Mouse (Mus musculus): ENCODE data around the gene Gpr155.

The Gpr155 gene

DNA sequence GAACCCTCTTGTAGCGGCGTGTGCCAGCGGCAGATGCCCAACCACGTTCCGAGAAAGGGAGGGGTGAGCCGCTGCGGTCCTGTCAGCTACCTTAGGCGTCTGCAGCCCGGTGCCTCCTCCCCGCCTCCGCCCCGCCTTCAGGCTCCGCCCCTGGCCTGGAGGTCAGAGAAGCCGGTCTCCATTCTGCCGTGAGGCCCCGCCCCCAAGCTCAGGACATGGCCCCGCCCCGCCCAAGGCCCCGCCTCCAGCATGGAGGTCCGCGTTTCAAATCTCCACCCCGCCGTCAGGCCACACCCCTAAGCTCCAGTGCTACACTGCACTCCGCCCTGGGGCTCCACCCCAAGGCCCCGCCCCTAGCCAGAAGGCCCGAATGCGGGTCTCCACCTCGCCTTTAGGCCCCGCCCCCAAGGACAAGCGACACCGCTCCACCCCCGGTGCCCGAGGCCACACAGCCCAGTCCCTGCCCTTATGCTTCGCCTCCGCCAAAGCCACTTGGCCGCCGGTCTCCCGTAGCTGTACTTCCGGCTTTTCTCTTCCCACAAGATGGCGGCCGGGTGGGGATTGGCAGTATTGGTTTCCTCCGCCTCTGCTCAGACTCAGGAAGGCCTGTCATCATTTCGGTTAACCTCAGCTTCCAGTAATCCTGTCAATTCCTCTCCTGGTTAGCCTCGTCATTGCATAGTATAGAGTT, at the start of gene Gpr155:
Gene Gpr155 (minus strand): TSS at position 217 of the 691 bp plus-strand sequence.
- DNase-seq (ENCODE audit: low spot score) = peak; percentile 97

DNA sequence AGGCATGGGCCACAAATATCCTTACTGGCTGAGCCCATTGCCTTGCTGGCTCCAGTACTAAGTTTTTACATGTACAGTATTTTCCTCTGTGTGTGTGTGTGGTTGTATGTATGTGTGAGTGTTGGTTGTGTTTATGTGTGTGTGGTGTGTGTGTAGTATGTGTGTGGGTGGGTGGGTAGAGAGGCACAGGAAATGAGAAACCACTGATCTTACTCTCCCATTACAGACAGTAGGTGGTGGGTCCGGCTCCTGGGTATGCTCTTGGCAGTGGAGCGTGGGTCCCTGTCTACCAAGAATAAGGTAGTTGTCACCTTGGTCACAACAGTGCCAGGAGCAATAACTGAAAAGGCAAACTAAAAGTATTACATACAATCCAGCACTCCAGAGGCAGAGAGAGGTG, 49.5 kb upstream of the Gpr155 start:
- no peak for DNase-seq (ENCODE audit: low spot score)

- DNase-seq (ENCODE audit: low spot score) = no peak
Measured at GRCm38 (mm10) chr2:73431959-73432396, 45.6 kb upstream of the Gpr155 start.

DNA sequence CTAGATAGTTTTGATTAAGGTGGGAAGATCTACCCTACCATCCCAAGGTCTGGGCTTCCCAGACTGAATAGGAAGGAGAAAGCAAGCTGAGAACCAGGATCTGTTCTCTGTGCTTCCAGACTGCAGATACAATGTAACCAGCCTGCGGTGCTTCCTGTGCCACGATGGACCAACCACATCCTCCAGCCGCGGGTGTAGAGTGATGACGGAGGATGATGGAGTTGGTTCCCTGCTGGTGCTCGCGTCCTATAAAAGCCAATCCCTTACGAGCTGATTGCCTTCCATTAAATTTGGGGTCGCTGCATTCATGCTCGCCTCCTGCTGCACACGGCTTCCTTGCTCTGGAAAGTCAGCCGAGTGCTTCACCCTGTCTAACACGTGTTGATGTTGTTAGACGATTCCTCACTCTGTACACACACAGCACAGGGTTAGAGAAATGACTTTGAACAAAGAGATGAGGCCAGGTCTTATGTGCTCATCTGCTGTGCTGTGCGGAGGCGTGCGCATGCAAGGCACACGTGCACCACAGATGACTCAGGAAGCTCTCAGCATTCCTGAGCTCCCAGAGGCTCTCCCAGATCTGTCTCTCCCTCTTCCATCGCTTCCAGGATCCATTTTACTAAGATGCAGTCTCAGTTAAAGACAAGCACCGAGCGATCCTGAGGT, 42.6 kb upstream of the Gpr155 start:
- peak; percentile 33 for DNase-seq (ENCODE audit: low spot score)

GRCm38 (mm10) chr2:73427293-73427692, 40.9 kb upstream of the Gpr155 start:
- DNase-seq (ENCODE audit: low spot score) = peak; percentile 61

GRCm38 (mm10) chr2:73425822-73426221, 39.5 kb upstream of the Gpr155 start:
- DNase-seq (ENCODE audit: low spot score) = no peak

DNA sequence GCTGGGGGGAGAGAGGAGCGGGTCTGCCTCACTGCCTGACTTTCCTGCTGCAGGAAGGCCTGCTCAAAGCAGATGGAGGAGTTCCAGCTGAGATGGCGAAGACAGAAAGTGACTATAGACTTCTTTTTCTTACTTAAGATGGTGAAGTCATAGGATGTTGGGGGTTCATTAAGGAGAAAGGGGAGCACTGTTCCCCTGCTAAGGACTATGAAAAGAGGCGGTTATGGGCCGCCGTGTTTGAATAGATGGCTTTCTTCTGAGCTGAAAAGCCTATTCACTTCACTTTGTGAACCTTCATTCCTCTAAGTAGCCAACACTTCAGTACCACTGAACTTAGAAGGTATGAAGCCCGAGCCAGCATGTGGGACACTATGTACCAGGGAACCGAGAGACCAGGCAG, 33.4 kb upstream of the Gpr155 start:
- DNase-seq (ENCODE audit: low spot score) = no peak

DNA sequence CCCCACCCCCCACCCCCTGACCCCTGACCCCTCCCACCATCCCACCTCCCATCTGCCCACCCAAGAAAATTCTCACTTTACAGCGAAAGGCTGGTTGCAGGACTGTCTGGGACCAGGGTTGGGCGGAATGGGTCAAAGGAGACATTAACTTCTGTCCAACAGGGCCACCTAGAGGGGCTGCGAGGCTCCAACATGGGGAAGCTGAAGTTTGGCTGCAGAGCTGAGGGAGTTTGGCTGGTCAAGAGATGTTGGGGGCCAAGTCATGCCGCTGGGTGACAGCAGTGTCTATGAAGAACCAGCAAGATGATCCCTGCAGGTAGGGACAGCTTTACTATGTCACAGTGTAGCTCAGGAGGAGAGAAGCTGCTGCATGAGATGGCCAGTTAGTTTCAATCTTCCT, 32.9 kb upstream of the Gpr155 start:
- DNase-seq (ENCODE audit: low spot score) = peak; percentile 67

DNA sequence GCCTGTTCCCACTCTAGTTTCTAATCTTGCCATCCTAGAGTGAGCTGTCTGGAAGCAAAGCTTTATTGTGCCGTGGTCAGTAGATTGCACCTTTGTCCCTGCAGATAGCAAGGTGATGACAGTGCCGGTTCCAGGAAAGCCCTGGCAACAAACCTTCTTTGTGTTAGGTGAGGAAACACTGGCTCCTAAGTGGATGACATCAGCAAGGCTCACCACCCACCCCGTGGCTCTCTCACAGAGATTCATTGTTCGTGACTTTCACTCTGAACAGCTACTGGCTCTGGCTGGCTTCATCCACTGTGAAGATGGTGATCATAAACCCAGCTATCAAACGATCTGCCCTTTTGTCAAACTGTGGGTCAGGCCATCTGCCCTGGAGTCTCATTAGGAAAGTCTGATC, 29.5 kb upstream of the Gpr155 start:
- DNase-seq (ENCODE audit: low spot score) = no peak

GRCm38 (mm10) chr2:73410076-73410475, 23.7 kb upstream of the Gpr155 start:
- DNase-seq (ENCODE audit: low spot score) = no peak

DNA sequence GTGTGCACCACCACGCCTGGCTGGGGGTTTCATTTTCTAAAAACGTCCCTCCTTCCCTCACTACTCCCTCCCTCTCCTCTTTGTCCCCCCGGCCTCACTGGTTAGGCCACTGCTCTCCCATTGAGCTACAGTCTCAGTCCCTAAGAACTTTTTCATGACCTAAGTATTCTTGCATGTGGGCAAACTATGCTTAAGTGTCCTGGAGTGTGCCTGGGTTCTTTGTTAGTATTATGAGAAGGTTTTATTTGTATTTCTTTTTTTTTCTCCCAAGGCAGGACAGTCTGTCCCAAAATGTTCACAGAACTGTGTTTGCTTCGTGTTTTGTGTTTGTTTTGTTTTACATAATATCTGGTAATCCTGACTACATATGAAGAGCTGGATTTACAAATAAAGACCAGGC, 21.3 kb upstream of the Gpr155 start:
- no peak for DNase-seq (ENCODE audit: low spot score)

- DNase-seq (ENCODE audit: low spot score) = no peak
Measured at GRCm38 (mm10) chr2:73406336-73406915, 20.1 kb upstream of the Gpr155 start.

GRCm38 (mm10) chr2:73404980-73405379, 18.6 kb upstream of the Gpr155 start:
- DNase-seq (ENCODE audit: low spot score) = no peak

- no peak for DNase-seq (ENCODE audit: low spot score)
Measured at GRCm38 (mm10) chr2:73404442-73404841, 18.1 kb upstream of the Gpr155 start.

- no peak for DNase-seq (ENCODE audit: low spot score)
Measured at GRCm38 (mm10) chr2:73403385-73404013, 17.1 kb upstream of the Gpr155 start.

DNA sequence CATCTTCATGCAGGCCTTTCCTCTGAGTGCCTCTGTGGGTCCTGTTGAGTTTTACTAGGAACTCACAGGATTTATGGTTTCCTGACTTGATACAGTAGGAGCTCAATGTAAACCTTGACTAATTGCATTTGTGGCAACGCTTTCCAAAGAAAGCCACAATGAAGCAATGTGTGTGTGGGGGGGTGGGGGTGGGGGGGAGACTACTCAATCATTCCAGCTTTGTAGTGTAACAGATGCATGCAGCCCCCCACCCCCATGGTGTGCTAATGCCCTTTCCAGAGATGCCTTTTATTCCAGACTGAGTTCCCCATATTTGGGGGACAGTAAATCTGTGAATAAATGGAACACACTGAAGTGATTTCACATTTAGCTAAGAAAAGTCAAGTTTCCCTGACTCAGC, 15.3 kb upstream of the Gpr155 start:
- no peak for DNase-seq (ENCODE audit: low spot score)

DNA sequence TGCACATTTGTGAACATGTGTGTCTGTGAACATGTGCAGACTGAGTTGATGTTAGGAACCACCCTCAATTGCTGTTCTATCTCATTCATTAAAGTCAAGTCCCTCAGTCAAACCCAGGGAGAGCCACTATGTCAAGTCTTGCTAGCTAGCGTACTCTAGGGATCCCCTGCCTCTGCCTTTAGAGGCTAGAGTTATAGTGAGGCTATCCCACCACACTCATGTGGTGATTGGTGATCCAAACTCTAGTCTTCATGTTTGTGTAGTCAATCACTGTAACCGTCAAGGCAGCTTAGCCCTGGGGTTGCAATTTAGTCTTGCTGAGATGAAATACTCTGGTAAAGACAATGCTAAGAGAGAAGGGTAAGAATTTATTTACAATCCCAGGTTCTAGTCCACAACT, 11.1 kb upstream of the Gpr155 start:
- no peak for DNase-seq (ENCODE audit: low spot score)

GRCm38 (mm10) chr2:73396828-73397325, 10.5 kb upstream of the Gpr155 start:
- no peak for DNase-seq (ENCODE audit: low spot score)

DNA sequence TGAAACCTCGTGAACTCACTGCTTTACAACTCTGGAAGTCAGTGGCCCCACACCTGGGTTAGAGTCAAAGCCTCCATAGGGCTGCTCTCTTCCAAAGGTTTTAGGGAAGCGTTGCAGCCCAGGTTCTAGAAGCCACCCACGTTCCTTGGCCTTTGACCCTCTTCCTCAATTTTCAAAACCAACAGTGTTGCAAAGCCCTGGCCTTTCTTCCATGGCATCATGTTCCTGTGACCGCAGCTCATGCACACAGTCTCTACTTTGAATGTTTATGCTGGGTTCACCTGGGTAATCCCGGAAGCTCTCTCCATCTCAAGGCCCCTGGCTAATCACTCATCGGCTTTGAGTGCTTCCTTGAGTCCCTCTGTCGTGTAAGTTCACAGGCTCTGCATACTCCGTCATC, 9.1 kb upstream of the Gpr155 start:
- DNase-seq (ENCODE audit: low spot score) = no peak

- DNase-seq (ENCODE audit: low spot score) = no peak
Measured at GRCm38 (mm10) chr2:73394476-73394875, 8.1 kb upstream of the Gpr155 start.

- DNase-seq (ENCODE audit: low spot score) = no peak
Measured at GRCm38 (mm10) chr2:73392772-73393171, 6.4 kb upstream of the Gpr155 start.

DNA sequence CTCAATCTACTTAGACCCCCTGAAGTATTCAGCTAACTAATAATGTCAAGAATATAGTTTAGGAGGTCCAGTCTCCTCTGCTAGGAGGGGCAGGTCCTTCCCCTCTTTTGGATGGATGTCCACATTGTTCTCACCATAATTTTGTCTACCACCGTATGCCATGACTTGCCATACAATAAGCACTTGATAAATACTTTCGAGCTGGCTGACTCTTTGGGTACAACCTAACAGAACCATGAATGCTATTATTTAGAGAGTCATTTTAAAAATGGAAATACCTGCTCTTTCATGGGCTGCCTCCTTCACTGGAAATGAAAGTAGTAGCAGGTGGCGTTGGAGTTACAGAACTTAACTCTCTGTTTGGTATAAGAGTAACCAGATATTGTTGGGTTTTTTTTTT, 3.6 kb upstream of the Gpr155 start:
- no peak for DNase-seq (ENCODE audit: low spot score)

DNA sequence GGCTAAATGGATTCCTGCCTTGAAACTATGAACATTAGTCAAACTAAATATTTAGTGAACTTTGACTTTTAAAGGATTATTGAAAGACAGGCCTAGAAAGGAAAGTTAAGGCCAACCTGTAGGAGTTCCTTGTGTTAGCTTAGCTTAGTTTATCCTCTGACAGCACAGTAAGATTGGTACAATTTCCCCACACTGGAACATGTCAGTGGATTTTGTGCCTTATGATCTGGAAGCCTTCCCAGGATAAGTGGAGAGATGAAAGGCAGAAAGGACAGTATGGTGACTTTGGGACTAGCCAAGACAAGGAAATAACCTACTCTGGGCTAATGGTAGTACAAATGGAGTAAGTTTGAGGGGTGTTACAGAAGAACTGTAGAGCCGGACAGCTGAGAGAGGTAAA, 1.4 kb upstream of the Gpr155 start:
- DNase-seq (ENCODE audit: low spot score) = no peak
